Mouse (Mus musculus) MEL (cell line): ENCODE data around the gene Dnajc21. TPM values are rescaled to one million over a fixed set of nuclear protein-coding genes. Genes with fewer than 3 reads are reported as not detected.

Experiments used
- DNase-seq: peaks from one replicate; pipeline ENCODE4 v3.0.0; 2011; ENCODE audit warnings: low read depth, low spot score
- H3K27ac ChIP-seq: 2 replicates; pipeline ENCODE4 v1.5.1; 2012; ENCODE audit warnings: low read depth, mild to moderate bottlenecking, control low read depth, low read length, moderate library complexity; ENCODE audit not compliant: control insufficient read depth
- H3K27me3 ChIP-seq, 2 experiments: fragments of 150-350 bp in 1 of 2; sonication (generic) in 1 of 2; 2 replicates each; pipeline ENCODE4 v1.6.1; 2012; ENCODE audit warnings: low read length in 2 of 2, mild to moderate bottlenecking in 2 of 2, improper control_type of control experiment in 1 of 2, moderate library complexity in 1 of 2; ENCODE audit not compliant: insufficient read depth in 2 of 2, control insufficient read depth in 1 of 2
- H3K36me3 ChIP-seq, 2 experiments: 2 replicates each; pipeline ENCODE4 v1.6.1; 2012 to 2014; ENCODE audit warnings: low read length in 2 of 2, improper control_type of control experiment in 1 of 2, inconsistent platforms in 1 of 2, mild to moderate bottlenecking in 1 of 2; ENCODE audit not compliant: insufficient read depth in 2 of 2, control insufficient read depth in 1 of 2
- H3K4me1 ChIP-seq, 2 experiments: fragments of 150-350 bp in 1 of 2; sonication (generic) in 1 of 2; 2 replicates each; pipeline ENCODE4 v1.6.1; 2012; ENCODE audit warnings: low read length in 2 of 2, improper control_type of control experiment in 1 of 2, mild to moderate bottlenecking in 1 of 2; ENCODE audit not compliant: insufficient read depth in 2 of 2, control insufficient read depth in 1 of 2
- H3K4me3 ChIP-seq, 2 experiments: fragments of 150-350 bp in 1 of 2; sonication (generic) in 1 of 2; 2 replicates each; pipeline ENCODE4 v1.5.1; 2012; ENCODE audit warnings: low read depth in 2 of 2, low read length in 2 of 2, mild to moderate bottlenecking in 2 of 2, moderate library complexity in 2 of 2, control low read depth in 1 of 2, improper control_type of control experiment in 1 of 2; ENCODE audit not compliant: control insufficient read depth in 1 of 2, insufficient read depth in 1 of 2
- H3K79me2 ChIP-seq: 2 replicates; pipeline ENCODE4 v1.6.1; 2012; ENCODE audit warnings: mild to moderate bottlenecking, low read length, moderate library complexity; ENCODE audit not compliant: control insufficient read depth, poor library complexity, insufficient read depth
- H3K9ac ChIP-seq: 2 replicates; pipeline ENCODE4 v1.6.1; 2012; ENCODE audit warnings: low read depth, mild to moderate bottlenecking, control low read depth, low read length, moderate library complexity; ENCODE audit not compliant: control insufficient read depth, poor library complexity, severe bottlenecking
- H3K9me3 ChIP-seq: fragments of 150-350 bp; sonication (generic); replicated peaks from 2 replicates; pipeline ENCODE4 v1.6.1; 2012; ENCODE audit warnings: mild to moderate bottlenecking, low read length, improper control_type of control experiment, moderate library complexity; ENCODE audit not compliant: insufficient read depth
- BHLHE40 ChIP-seq: IDR thresholded peaks from 2 replicates; pipeline ENCODE4 v1.6.1; 2012; ENCODE audit warnings: low read depth, mild to moderate bottlenecking, inconsistent platforms, low read length, improper control_type of control experiment, borderline replicate concordance
- CHD1 ChIP-seq: IDR thresholded peaks from 2 replicates; pipeline ENCODE4 v1.6.1; 2012; ENCODE audit warnings: low read depth, mild to moderate bottlenecking, inconsistent platforms, low read length, improper control_type of control experiment
- CHD2 ChIP-seq: IDR thresholded peaks from 2 replicates; pipeline ENCODE4 v1.6.1; 2011; ENCODE audit warnings: low read length, improper control_type of control experiment
- CTCF ChIP-seq, 3 experiments: IDR thresholded peaks in 2 of 3; conservative IDR thresholded peaks in 1 of 3; 2 replicates each; pipeline ENCODE4 v1.5.1; 2011 to 2012; ENCODE audit warnings: low read length in 3 of 3, low read depth in 2 of 3, mild to moderate bottlenecking in 2 of 3, improper control_type of control experiment in 1 of 3, inconsistent platforms in 1 of 3, mixed read lengths in 1 of 3, moderate library complexity in 1 of 3; ENCODE audit not compliant: control insufficient read depth in 1 of 3, insufficient read depth in 1 of 3, poor library complexity in 1 of 3, severe bottlenecking in 1 of 3
- E2F4 ChIP-seq: IDR thresholded peaks from 2 replicates; pipeline ENCODE4 v1.6.1; 2011; ENCODE audit warnings: low read depth, low read length, improper control_type of control experiment, borderline replicate concordance
- ELF1 ChIP-seq: IDR thresholded peaks from 2 replicates; pipeline ENCODE4 v1.6.1; 2014; ENCODE audit warnings: low read depth, mild to moderate bottlenecking, inconsistent platforms, low read length, improper control_type of control experiment, moderate library complexity
- ETS1 ChIP-seq: IDR thresholded peaks from 2 replicates; pipeline ENCODE4 v1.6.1; 2012; ENCODE audit warnings: low read depth, mild to moderate bottlenecking, inconsistent platforms, low read length, improper control_type of control experiment, moderate library complexity
- GABPA ChIP-seq: IDR thresholded peaks from 2 replicates; pipeline ENCODE4 v1.6.1; 2012; ENCODE audit warnings: low read depth, mild to moderate bottlenecking, inconsistent platforms, low read length, improper control_type of control experiment, moderate library complexity
- GATA1 ChIP-seq: IDR thresholded peaks from 2 replicates; pipeline ENCODE4 v1.6.1; 2011; ENCODE audit warnings: low read depth, low read length, improper control_type of control experiment
- JUND ChIP-seq: IDR thresholded peaks from 2 replicates; pipeline ENCODE4 v1.6.1; 2011; ENCODE audit warnings: low read depth, mild to moderate bottlenecking, improper control_type of control experiment, low read length
- KAT2A ChIP-seq: conservative IDR thresholded peaks from 2 replicates; pipeline ENCODE4 v1.6.1; 2012; ENCODE audit warnings: low read depth, low read length, improper control_type of control experiment, inconsistent platforms
- MAFK ChIP-seq: IDR thresholded peaks from 2 replicates; pipeline ENCODE4 v1.6.1; 2011; ENCODE audit warnings: low read depth, mild to moderate bottlenecking, low read length, improper control_type of control experiment, borderline replicate concordance
- MAZ ChIP-seq: IDR thresholded peaks from 2 replicates; pipeline ENCODE4 v1.6.1; 2012; ENCODE audit warnings: low read depth, mild to moderate bottlenecking, inconsistent platforms, low read length, improper control_type of control experiment
- MEF2A ChIP-seq: IDR thresholded peaks from 2 replicates; pipeline ENCODE4 v1.6.1; 2014; ENCODE audit warnings: low read depth, mild to moderate bottlenecking, inconsistent platforms, low read length, improper control_type of control experiment; ENCODE audit not compliant: poor library complexity, insufficient replicate concordance, severe bottlenecking; ENCODE audit errors: extremely low read depth
- MYB ChIP-seq: IDR thresholded peaks from 2 replicates; pipeline ENCODE4 v1.6.1; 2011; ENCODE audit warnings: mild to moderate bottlenecking, low read depth, low read length, improper control_type of control experiment
- MYC ChIP-seq: IDR thresholded peaks from 2 replicates; pipeline ENCODE4 v1.6.1; 2011; ENCODE audit warnings: low read depth, mild to moderate bottlenecking, low read length, improper control_type of control experiment, moderate library complexity
- POLR2A ChIP-seq, 2 experiments: IDR thresholded peaks; 2 replicates each; pipeline ENCODE4 v1.6.1; 2011 to 2012; ENCODE audit warnings: low read length in 2 of 2, mild to moderate bottlenecking in 2 of 2, control low read depth in 1 of 2, improper control_type of control experiment in 1 of 2, low read depth in 1 of 2, moderate library complexity in 1 of 2; ENCODE audit not compliant: control insufficient read depth in 1 of 2, insufficient read depth in 1 of 2, poor library complexity in 1 of 2
- POLR2AphosphoS2 ChIP-seq: IDR thresholded peaks from 2 replicates; pipeline ENCODE4 v1.6.1; 2011; ENCODE audit warnings: low read length, improper control_type of control experiment
- POLR2AphosphoS5 ChIP-seq: IDR thresholded peaks from 2 replicates; pipeline ENCODE4 v1.6.1; 2012; ENCODE audit warnings: low read depth, borderline replicate concordance, mild to moderate bottlenecking, inconsistent platforms, low read length, moderate library complexity, mixed read lengths
- RAD21 ChIP-seq: IDR thresholded peaks from 2 replicates; pipeline ENCODE4 v1.6.1; 2011; ENCODE audit warnings: mild to moderate bottlenecking, low read depth, low read length, improper control_type of control experiment
- SMC3 ChIP-seq: IDR thresholded peaks from 2 replicates; pipeline ENCODE4 v1.6.1; 2011; ENCODE audit warnings: low read depth, low read length, improper control_type of control experiment
- TAL1 ChIP-seq: IDR thresholded peaks from 2 replicates; pipeline ENCODE4 v1.6.1; 2012; ENCODE audit warnings: mild to moderate bottlenecking, inconsistent platforms, low read length, moderate library complexity, mixed read lengths
- TBP ChIP-seq: IDR thresholded peaks from 2 replicates; pipeline ENCODE4 v1.8.0; 2011; ENCODE audit warnings: low read depth, low read length, improper control_type of control experiment
- TCF12 ChIP-seq: IDR thresholded peaks from 2 replicates; pipeline ENCODE4 v1.6.1; 2014; ENCODE audit warnings: low read depth, mild to moderate bottlenecking, inconsistent platforms, low read length, improper control_type of control experiment, moderate library complexity
- USF1 ChIP-seq: IDR thresholded peaks from 2 replicates; pipeline ENCODE4 v1.6.1; 2014; ENCODE audit warnings: low read depth, mild to moderate bottlenecking, inconsistent platforms, low read length, improper control_type of control experiment, moderate library complexity
- ZKSCAN1 ChIP-seq: IDR thresholded peaks from 2 replicates; pipeline ENCODE4 v1.6.1; 2012; ENCODE audit warnings: low read depth, mild to moderate bottlenecking, inconsistent platforms, low read length, improper control_type of control experiment, moderate library complexity
- ZNF384 ChIP-seq: IDR thresholded peaks from 2 replicates; pipeline ENCODE4 v1.6.1; 2012; ENCODE audit warnings: low read depth, mild to moderate bottlenecking, inconsistent platforms, low read length, improper control_type of control experiment
- polyA plus RNA-seq, 2 experiments: library from polyadenylated mRNA; stranded (reverse) in 1 of 2; unstranded in 1 of 2; fragments of >175 nt in 1 of 2; fragments of >200 nt in 1 of 2; gene quantifications; 2 replicates each; pipeline versions ENCODE4 v1.2.1 to v1.2.4; 2012; ENCODE audit warnings: low replicate concordance in 2 of 2, low read depth in 1 of 2; ENCODE audit not compliant: insufficient read length in 2 of 2, insufficient read depth in 1 of 2, missing spikeins in 1 of 2
- total RNA-seq: library from RNA; depleted of rRNA; stranded (reverse); fragments of 300-350 nt; gene quantifications from 2 replicates; pipeline ENCODE4 v1.2.3, GENCODE M21; 2012

The Dnajc21 gene
- total and polyA plus RNA-seq, 3 experiments = 44.0 to 136 (median 83.6) TPM

GRCm38 (mm10) chr15:10468761-10469160 lies 1.6 kb downstream of the Dnajc21 start:
- Histone ChIP-seq H3K27ac (no peak overlapping the region), H3K4me3 (peak overlapping the region in 1 of 2 experiments; percentile 4; a peak in 2 of 4 replicates), H3K27me3 (no peaks in the 10 kb centered on the region)
- no peak for TF ChIP-seq KAT2A
- TF ChIP-seq TBP = no peak
- TF ChIP-seq CTCF (IDR thresholded peaks at IDR 0.05 in 2 of 3, conservative IDR thresholded peaks at IDR 0.05 in 1 of 3; ENCODE audit: control insufficient read depth in 1 of 3, insufficient read depth in 1 of 3, low read depth in 2 of 3, low read length in 3 of 3, poor library complexity in 1 of 3, severe bottlenecking in 1 of 3) = no peak
- TF ChIP-seq MAFK = no peak
- TF ChIP-seq CHD1 = no peak
- no peak for TF ChIP-seq JUND
- TF ChIP-seq GABPA = no peak
- no peak for TF ChIP-seq E2F4
- no peak for TF ChIP-seq RAD21
- no peak for TF ChIP-seq GATA1
- TF ChIP-seq MEF2A = no peak
- no peak for TF ChIP-seq CHD2
- TF ChIP-seq MAZ = no peak
- TF ChIP-seq USF1 = no peak
- TF ChIP-seq TCF12 = no peak
- TF ChIP-seq POLR2A (IDR thresholded peaks at IDR 0.05; ENCODE audit: control insufficient read depth in 1 of 2, insufficient read depth in 1 of 2, low read depth in 1 of 2, low read length in 2 of 2, poor library complexity in 1 of 2) = no peak
- no peak for TF ChIP-seq POLR2AphosphoS5
- TF ChIP-seq MYC = no peak
- TF ChIP-seq, all 39 proteins: peak for 0
- DNase-seq = no peak
- peaks cover 34% of the 10 kb centered on the region for H3K79me2 ChIP-seq
- H3K4me1 ChIP-seq = peaks cover 2 to 11% of the 10 kb centered on the region in 2 experiments
- peaks cover 3 to 12% of the 10 kb centered on the region in 2 experiments for H3K36me3 ChIP-seq
- 0 out of 2 replicates have a peak overlapping the region, but pooled peaks have one; percentile 12 for H3K9ac ChIP-seq
- H3K9me3 ChIP-seq = no peaks in the 10 kb centered on the region

DNA sequence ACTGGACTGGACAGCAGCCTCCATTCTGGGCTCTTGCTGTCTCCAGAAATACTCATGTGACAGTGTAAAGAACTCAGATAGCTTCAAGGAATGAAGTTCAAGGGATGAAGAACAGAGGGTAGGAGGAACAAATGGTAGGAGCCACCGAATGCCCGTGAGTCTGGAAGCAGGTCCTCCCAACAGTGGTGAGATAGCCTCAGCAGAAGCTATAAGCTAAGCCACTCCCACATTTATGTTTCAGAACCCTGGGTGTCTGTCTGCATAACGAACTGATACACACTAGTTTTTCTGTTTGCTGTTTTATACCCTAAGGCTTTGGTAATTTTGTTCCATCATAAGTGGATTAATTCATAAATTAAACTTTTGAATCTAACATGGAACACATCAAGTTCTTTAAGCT lies 5.6 kb downstream of the Dnajc21 start:
- Histone ChIP-seq H3K4me3 (no peak overlapping the region), H3K9me3 (no peaks in the 10 kb centered on the region), H3K36me3 (peaks cover 9 to 15% of the 10 kb centered on the region in 2 experiments), H3K4me1 (peaks cover 2 to 7% of the 10 kb centered on the region in 2 experiments; a peak in 3 of 4 replicates), H3K27ac (no peak overlapping the region), H3K79me2 (peaks cover 28% of the 10 kb centered on the region), H3K27me3 (no peaks in the 10 kb centered on the region), H3K9ac (no peak overlapping the region)
- TF ChIP-seq E2F4 (no peak), BHLHE40 (no peak), CHD1 (no peak), ZNF384 (no peak), ELF1 (no peak), TAL1 (no peak), ZKSCAN1 (no peak), KAT2A (no peak), MEF2A (no peak), MYB (no peak), GATA1 (no peak), SMC3 (no peak), POLR2AphosphoS2 (no peak), ETS1 (no peak), CTCF (IDR thresholded peaks at IDR 0.05 in 2 of 3, conservative IDR thresholded peaks at IDR 0.05 in 1 of 3; ENCODE audit: control insufficient read depth in 1 of 3, insufficient read depth in 1 of 3, low read depth in 2 of 3, low read length in 3 of 3, poor library complexity in 1 of 3, severe bottlenecking in 1 of 3) (no peak), MAFK (no peak)
- no peak for DNase-seq
